In the genomic region with DNA sequence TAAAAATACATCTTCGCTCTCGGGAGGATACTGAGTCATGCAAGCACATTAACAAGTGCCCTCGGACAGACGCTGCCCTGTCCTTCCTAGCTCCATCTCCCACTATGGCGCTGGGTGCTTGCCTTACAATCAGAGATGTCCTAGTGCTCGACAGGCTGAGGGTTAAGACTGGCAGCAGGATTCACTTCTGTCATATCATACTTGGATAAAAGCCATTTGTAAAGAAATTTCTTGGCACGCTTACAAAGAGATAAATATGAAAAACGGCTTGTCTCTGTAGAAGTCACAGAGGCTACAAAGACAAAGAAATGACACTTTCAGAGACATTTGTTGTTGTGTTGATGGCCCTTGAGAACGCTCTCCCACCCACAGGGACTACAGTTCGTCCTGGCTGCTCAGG, we compare ENCODE assay signal across 25 mouse cellular contexts.
"Had no signal": no experiment of that assay in that cellular context is flagged by ENCODE, and none has a peak within 500 bp of the region (broad histone marks: within the 10 kb centered on the region; RNA-seq: fewer than 3 reads in every experiment).

No protein-coding gene starts in this region.

- H3K27ac ChIP-seq: heart, adult 2 months; heart, embryonic 13.5 days; heart, embryonic 15.5 days; hindbrain, embryonic 12.5 days; hindbrain, embryonic 14.5 days; intestine, embryonic 15.5 days; layer of hippocampus, adult 2 months; left cerebral cortex, adult 2 months; limb, embryonic 10.5 days; limb, embryonic 12.5 days had no signal

- ATAC-seq: hindbrain, embryonic 16.5 days; inflammation-experienced regulatory T-cells, adult 6 months; intestine, embryonic 15.5 days; intestine, postnatal 0 days had no signal

- H3K4me3 ChIP-seq: heart, adult 2 months; heart, embryonic 13.5 days; heart, embryonic 15.5 days; hindbrain, embryonic 12.5 days; intestine, embryonic 15.5 days; layer of hippocampus, adult 2 months; left cerebral cortex, adult 2 months; limb, embryonic 10.5 days; limb, embryonic 12.5 days had no signal

- H3K9ac ChIP-seq: heart, embryonic 13.5 days; heart, embryonic 15.5 days; hindbrain, embryonic 12.5 days; hindbrain, embryonic 14.5 days; intestine, embryonic 15.5 days; limb, embryonic 12.5 days had no signal

- H3K9me3 ChIP-seq: heart, embryonic 13.5 days; heart, embryonic 15.5 days; hindbrain, embryonic 12.5 days; intestine, embryonic 15.5 days; limb, embryonic 10.5 days; limb, embryonic 12.5 days had no signal

- H3K4me1 ChIP-seq: hindbrain, embryonic 12.5 days; intestine, embryonic 15.5 days; limb, embryonic 10.5 days had no signal

- DNase-seq: gastrocnemius, postnatal 14 days; gastrocnemius, postnatal 36 days; heart, adult 11 months; heart, adult 2 months; heart, postnatal 10 days; kidney, adult 18-20 months; kidney, adult 8-10 months; kidney, postnatal 10 days; kidney, postnatal 25 days; kidney, postnatal 4 days; liver had no signal

- H3K27me3 ChIP-seq: heart, embryonic 13.5 days; heart, embryonic 15.5 days; hindbrain, embryonic 12.5 days; intestine, embryonic 15.5 days; limb, embryonic 12.5 days had no signal

- H3K4me2 ChIP-seq: heart, embryonic 11.5 days; heart, embryonic 13.5 days; heart, embryonic 15.5 days; hindbrain, embryonic 12.5 days; hindbrain, embryonic 14.5 days; intestine, embryonic 15.5 days; limb, embryonic 12.5 days; liver, embryonic 11.5 days had no signal

- H3K36me3 ChIP-seq: heart, embryonic 13.5 days; heart, embryonic 15.5 days; hindbrain, embryonic 12.5 days; intestine, embryonic 15.5 days; limb, embryonic 10.5 days; limb, embryonic 12.5 days had no signal
